Mouse (Mus musculus) kidney, adult 8-10 months (tissue): ENCODE data around the gene Slc11a2.
"Not testable (repeated sequence)": the region's sequence is repeated elsewhere in the genome, so short reads cannot be mapped to it uniquely, and the experiment has no call there.

Experiments used
- DNase-seq, 2 experiments: peaks; one replicate each; pipeline ENCODE4 v3.0.0; 2022

Slc11a2 gene

DNA sequence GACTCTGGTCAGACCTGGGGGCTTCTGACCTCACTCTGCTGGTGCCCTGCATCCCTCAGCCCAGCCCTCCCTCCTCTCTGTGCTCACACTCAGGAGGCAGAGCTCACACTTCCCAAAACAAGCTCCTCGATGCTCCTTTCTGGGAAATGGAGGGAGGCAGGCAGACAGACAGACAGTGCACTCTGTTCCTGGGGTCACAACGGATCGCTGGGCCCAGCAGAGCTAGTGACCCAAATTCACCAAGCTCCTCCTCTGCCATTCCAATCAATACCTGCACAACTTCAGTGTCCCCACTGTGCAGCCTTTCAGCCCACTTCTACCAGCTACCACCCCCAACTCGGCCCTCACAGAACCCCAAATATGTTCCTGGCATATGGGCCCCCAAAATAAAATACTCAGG is 23.1 kb downstream of the Slc11a2 start:
- DNase-seq = peak in 1 of 2 experiments; percentile 47

DNA sequence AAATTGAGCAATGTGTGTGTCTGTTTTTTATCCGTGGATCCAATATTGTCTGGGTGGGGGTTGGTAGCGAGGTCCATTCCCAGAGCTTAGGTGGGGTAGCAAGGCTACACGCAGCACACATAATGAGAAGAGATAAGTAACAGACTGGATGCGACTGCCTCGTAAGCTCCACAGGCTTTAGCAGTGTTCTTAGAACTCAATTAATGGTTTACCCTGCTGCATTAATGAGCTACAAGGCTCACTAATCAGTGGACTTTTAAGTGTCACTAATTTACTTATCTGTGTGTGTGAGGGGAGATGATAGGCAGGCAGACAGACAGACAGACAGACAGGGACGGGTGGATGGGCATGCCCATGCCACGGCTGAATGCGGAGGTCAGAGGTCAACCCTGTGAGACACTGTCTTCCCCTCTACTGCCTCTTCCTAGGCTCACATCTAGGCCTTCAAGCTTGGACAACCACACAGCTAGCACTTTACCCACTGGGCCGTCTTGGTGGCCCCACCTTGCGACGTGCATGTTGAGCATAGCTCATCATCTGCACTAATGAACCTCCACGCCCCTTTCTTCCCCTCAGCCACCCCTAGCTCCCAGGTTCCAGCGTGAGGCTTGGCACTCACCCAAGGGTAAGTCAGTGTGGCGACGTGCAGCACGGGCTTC is 24.2 kb downstream of the Slc11a2 start:
- peak; percentile 72 to 79 for DNase-seq

DNA sequence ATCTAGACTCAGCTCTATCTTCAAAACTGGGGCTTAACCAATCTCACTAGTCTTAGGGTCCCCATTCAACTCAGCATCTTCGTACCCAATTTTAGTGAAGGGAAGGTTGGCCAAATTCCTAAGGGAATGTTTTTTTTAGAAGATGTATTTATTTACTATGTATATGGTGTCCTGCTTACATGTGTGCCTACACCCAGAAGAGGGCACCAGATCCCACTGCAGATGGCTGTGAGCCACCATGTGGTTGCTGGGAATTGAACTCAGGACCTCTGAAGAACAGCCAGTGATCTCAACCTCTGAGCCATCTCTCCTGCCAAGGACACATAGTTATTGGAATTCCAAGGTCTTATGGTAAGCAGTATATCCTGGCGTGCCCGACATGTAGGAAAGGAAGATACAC is 29.3 kb downstream of the Slc11a2 start:
- no peak for DNase-seq

DNA sequence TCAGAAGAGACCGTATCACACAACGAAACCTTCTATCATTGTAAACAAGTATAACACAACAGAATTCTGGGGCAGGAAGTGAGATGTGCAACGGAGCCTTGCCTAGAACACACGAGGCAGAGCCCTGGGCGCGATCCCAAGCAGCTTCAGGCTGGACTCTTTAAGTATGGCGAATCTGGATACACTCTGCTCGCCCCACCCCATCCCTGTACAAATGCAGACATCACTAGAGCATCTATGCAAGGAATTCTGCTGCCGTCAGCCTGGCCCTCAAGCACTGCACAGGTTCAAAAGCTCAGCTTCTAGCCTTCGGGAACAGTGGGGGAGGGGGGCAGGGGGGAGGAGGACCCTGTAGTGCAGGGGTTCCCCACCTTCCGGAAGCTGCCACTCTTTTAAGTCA is 31.9 kb downstream of the Slc11a2 start:
- no peak for DNase-seq

DNA sequence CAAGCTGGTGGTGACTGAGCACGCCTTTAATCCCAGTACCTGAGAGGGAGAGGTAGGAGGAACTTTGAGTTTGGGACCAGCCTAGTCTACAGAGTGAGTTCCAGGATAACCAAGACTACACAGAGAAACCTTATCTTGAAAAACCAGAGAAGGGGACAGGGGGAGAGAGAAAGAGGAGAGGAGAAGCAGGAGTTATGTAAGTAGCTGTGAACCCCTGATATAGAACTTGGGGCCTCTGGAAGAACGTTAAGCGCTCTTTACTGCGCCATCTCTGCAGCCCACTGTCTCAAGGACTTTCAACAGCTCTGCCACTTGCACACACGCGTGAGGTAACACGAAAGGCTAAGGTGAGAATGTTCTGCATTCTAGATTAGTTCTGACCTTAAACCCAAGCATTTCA is 33.3 kb downstream of the Slc11a2 start:
- no peak for DNase-seq

DNA sequence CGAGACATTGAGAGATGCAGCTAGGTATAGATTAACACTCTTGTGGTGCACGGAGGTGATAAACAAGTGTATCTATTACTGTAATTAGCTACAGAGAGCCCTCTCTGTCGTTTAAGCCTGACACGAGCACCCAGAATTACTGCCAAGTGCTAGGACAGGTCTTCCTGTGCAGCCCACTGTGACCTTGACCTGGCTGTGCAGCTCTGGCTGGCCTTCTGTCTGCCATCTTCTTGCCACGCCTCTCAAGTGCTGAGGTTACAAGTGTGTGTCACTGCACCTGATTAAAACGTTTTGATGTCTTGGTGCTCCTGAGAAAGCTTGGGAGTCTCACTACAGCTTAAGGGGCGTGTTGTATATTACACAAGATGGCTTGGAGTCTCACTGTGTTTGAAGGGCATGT is 33.8 kb downstream of the Slc11a2 start:
- no peak for DNase-seq

DNA sequence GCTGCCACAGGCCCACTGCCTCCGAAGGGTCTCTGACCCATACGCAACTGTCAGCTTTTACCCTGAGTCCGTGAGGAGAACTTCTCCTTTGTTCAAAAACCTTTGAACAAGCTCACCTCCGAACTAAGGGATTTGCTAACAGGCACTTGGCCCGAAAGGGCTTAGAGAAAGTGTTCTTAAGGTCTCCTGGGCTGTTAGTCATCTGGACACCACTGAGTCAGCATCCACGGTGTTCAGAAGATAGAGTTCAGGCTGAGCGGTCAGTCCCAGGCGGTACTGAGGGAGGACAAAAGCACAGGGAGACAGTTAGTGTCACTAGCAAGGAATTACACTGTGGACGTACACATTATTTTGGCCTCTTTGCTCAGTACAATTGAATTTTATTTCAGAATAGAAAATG is 36.0 kb downstream of the Slc11a2 start:
- DNase-seq = no peak

DNA sequence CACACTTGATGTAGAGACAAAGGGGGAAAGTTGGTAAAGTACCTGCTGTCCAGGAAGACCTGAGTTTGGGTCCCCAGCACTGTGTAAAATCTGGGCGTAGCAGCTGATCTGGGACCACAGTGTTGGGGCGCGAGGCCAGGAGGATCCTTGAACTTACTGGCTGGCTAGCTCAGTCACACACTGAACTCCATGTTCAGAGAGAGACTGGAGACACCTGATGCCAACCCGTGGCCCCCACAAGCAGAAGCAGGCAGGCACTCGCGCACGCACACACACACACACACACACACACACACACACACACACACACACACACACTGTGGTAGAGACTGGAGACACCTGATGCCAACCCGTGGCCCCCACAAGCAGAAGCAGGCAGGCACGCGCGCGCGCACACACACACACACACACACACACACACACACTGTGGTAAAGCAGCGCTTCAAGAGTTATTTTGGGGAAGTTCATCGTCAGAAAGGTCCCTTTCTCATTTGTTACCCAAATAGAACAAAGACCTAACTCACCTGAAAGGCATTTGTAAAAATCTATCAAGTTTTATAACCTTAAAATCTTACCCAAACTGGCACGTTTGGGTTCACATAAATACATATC is 36.5 kb downstream of the Slc11a2 start:
- no peak for DNase-seq

DNA sequence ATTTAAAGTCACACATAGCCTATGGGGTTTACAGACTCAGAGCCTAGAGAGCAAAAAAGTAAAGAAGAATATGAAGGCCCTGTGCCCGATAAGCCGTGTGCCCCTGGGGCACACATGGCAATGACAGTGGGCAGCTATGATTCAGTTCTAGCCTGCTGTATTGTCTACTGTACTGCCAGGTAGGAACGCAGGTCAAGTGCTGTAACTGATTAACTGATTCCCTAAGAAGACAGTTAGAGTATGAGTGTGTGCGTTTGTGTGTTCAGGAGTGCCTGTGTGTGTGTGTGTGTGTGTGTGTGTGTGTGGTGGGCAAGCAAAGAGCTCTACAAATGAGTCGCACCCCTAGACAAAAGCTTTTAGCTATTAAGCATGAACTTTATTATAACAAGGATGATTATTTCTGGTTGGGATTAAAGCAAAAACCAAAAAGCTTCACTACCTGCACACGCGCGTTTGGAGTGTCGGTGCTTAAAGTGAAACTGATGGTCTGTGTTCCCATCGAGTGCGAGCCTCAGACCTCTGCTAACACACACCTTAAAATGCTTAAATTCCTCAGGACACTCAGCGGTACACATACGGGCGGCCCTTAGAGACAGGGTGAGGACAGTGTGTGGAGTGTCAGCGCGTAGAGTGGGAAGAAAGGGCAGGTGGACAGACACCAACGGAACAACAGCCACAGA is 37.2 kb downstream of the Slc11a2 start:
- DNase-seq = no peak

DNA sequence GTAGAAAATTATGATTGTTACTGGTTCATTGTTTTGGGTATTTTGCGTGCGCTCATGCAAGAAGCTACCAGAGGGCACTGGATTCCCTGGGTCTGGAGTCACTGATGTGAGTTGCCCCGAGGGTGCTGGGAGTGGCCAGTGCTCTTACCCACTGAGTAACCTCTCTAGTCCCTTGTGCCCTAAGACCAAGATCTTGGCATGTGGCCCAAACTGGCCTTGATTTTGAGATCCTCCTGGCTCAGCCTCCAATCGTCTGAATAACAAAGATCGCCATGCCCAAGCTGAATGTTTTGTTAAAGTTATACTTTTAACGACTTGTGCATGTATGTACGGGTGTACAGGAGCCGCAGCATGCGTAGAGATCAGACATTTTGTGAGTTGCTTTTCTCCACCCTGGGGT is 39.2 kb downstream of the Slc11a2 start:
- no peak for DNase-seq

DNA sequence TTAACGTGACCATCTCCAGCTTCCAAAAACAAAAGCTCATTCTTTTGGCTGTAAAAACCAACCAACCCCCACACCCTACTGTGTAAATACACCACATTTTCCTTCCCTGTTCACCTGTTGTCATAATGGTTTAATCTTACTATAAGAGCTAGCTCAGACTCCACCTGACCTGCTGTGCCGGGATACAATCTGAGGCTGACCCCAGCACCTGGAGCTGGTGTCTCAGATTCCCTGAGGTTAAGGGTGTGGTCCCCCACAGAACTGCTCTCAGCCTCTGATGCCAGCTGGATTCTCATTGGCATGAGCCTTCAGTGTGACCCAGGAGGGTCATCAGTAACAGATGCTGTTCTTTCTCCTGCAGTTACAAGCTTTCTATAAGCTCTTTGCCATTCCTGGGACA is 44.8 kb downstream of the Slc11a2 start:
- DNase-seq = no peak

DNA sequence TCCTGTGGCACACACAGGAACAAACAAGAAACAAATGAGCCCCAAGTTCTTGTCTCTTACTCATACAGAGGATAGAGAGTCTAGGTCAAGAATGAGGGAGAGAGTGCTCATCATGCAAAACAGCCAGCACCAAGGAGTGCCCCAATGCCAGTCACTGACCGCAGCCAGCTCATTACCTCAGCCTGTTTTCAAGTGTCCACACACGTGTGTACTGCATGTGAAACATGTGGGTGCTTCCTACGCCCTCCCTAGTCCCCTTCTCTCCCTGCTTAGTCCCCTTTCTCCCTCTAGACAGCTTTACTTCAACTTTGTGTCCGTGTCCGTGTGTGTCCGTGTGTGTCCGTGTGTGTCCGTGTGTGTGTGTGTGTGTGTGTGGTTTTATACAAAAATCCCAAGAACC is 45.2 kb downstream of the Slc11a2 start:
- no peak for DNase-seq

DNA sequence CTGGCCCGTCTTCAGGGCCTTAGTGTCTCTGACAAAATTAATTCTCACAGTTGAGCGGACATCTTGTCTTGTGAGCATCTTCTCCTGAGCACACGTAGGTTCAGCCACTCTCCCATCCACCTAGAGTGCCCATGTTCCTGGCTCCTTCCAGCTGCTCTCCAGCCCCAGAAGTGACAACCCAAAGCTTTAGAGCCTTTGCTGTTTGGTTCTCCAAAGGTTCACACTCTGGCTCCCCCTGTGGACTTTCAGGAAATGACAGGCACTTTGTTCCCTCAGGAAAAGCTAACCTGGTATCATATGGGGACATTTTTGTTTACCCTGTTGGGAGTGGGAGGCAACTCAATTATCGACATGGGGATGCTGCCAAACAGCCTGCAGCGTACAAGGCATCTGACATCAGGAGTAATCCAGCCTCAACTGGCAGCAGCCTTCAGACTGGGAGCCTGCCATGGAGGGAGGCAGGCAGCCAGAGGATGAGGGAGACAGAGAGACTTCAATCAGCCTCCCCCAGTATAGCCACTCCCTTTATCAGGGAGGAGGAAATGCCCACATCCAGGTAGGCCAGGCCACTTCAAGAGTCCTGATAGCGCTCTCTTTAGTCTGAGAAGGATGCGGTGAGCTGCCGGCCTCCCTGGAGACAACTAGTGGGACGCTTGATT is 46.9 kb downstream of the Slc11a2 start:
- not testable (repeated sequence) for DNase-seq

DNA sequence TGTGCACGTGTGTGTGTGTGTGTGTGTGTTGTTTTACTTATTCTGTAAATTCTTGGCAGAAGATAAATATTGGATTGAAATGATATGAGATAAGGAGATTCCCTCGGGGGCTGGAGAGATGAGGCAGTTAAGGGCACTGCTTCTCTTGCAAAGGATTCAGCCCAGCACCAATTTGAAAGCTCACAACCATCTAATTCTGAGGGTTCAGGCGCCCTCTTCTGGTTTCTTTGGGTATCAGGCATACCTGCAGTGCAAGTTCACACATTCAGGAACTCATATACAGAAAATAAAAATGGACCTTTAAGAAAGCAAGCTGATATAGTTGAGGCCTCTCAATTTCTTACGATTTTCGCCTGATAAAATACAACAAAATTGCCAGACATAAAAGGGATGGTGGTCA is 49.8 kb downstream of the Slc11a2 start:
- DNase-seq = peak; percentile 52 to 81

DNA sequence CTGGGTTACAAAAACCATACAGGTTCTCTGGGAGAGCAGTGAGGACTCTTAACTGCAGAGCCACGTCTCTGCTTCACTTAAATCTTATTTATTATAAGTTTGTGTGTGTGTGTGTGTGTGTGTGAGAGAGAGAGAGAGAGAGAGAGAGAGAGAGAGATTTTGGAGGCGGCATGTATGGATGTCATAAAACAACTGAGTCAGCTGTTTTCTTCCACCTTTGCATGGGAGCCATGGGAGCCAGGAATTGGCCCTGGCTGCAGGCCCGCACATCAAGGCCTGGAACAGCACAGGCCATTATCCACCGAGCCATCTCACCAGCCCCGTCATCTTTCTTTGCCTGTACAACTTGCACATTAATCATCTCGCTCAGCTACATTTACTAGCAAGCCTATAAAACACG is 57.8 kb downstream of the Slc11a2 start:
- no peak for DNase-seq

DNA sequence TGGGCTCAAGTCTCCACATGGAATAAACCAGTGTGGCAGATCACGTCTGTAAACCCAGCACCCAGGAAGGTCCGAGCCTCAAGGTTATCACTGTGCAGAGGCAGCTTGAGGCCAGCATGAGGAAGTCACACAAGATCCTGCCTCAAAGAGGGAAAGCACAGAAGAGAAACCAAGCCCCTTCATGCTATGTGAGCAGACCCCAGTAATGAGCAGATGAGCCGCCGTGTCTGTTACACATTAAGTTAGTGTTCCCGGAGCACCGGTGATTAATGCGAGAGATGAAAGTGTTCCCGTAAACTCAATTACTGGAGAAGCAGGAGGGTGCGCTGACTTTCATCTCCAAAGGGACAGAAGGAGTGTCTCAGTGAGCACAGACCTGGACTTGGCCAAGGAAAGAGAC is 58.9 kb downstream of the Slc11a2 start:
- not testable (repeated sequence) for DNase-seq

DNA sequence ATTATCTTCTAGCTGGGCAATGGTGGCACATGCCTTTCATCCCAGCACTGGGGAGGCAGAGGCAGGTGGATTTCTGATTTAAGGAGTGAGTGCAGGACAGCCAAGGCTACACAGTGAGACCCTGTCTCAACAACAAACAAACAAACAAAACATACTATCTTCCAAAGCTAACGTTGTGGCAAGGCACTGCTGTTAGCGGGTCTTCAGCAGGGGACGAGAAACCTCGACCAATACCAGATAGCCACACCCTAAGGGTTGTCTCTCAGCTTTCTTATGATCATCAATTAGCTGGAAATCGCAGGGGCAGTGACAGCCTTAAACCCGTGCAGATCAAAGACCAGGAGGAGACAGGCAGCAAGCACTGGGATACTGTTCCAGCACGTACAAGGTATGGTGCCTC is 60.6 kb downstream of the Slc11a2 start, which contains the start of gene Higd1c:
Gene Higd1c (plus strand): TSS at position 301 of the 400 bp plus-strand sequence.
- DNase-seq = no peak

DNA sequence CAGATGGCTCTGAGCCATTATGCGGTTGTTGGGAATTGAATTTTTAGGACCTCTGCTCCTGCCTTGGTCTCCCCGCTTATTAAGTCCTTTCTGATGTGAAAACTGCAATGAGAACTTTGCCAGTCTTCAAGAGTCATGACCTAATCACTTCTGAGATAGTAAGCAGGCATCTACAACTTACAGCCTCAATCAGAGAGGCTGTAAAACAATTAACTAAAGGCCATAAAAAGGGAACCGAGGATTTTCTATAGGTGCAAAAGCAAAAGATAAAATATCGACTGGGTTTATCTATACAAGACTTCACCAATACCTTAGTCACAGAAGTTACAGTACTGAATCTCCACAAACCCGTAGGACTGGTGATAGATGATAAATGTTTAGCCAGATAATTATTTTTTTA is 69.0 kb downstream of the Slc11a2 start:
- no peak for DNase-seq

DNA sequence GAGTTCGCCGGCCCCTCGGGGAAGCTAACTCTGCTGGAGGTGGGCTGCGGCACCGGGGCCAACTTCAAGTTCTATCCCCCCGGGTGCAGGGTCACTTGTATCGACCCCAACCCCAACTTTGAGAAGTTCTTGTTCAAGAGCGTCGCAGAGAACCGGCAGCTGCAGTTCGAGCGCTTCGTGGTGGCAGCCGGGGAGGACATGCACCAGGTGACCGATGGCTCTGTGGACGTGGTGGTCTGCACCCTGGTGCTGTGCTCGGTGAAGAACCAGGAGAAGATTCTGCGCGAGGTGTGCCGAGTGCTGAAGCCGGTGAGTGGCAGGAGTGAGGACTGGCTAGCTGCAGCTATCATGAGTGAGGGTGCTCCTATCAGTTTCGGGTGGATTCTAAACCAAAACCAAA is 71.5 kb downstream of the Slc11a2 start:
- not testable (repeated sequence) for DNase-seq

DNA sequence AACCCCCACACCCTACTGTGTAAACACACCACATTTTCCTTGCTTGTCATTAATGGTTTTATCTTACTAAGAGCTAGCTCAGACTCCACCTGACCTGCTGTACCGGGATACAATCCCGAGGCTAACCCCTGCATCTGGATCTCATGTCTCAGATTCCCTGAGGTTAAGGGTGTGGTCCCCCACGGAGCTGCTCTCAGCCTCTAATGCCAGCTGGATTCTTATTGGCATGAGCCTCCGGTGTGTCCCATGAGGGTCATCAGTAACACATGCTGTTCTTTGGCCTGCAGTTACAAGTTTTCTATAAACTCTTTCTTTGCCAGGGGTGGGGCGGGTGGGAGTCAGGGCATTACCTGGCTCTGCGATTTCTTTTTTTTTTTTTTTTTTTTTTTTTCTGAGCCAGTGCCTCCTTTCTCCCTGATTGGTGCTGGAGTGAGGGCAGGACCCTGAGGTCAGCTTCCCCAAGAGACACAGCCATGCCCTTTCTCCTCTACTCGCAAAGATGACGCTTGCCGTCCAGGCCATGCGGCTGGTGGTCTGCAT is 72.1 kb downstream of the Slc11a2 start, which contains the start of the genes Methig1 and Mettl7a2:
Gene Methig1 (plus strand): TSS at position 439 of the 540 bp plus-strand sequence.
Gene Mettl7a2 (plus strand): TSS at position 490 of the 540 bp plus-strand sequence.
- DNase-seq = no peak

DNA sequence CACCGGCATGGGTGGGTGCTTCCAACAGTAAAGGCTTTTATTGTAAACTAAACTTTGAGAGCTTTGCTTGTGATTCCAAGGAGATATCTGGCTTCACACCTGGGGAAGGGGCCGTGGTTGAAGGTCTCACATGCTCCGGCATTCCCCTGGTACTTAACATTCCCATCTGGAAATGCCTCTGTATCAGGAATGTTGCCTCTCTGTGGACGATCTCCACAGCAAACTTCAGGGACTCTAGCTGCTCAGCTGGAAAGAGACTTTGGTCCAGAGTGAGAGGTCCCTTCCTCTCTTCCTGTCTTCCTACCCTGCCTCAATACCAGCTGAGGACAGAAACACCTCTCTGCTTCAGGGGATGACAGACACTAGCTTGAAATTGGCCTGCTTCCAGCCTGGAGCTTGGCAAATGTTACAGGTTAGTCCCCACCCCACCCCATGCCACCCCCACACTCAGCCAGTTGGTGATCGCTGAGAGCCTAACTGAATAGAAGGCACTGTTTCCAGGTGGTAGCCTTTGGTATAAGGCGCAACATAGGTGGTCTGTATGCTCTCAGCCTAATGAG is 73.3 kb downstream of the Slc11a2 start:
- no peak for DNase-seq

DNA sequence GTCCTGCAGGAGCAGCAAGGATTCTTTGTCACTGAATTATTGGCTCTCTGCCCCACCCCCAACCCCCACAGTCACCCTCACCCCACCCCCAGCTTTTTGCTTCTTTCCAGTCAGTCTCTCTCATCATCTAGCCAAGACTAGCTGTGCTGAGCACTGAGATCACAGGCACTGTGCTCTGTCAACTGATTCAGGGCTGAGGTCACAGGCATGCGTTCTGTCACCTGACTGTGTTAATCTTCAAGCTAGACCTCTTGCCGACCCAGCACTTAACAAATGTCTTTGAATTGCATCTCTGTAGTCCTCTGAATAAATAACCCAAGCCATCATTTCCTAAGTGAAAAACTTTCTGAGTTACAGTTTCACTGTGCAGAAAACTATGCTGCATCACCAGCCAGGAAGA is 75.4 kb downstream of the Slc11a2 start:
- DNase-seq = peak; percentile 83 to 89

DNA sequence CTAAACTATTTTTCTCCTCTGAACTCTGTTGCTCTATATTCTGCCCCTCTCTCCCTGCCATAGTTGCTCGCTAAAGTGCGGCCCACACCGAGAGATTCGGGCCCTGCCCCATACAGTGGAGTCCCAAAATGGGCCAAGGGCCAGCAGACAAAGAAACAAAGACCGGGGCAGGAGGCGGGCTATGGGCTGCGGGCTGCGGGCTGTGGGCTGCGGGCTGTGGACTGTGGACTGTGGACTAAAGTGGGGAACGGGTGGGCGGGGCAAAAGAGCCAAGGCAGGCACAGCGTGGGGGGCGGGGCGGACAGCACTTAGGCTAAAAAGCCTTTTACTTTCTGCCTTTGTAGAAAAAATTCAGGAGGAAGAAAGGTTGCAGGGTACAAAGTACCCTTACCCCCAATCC is 78.1 kb downstream of the Slc11a2 start:
- peak; percentile 70 to 78 for DNase-seq
